Mouse (Mus musculus) intestine, embryonic 14.5 days (tissue): Measurements from ENCODE around the gene Xntrpc. TPM values are rescaled to one million over a fixed set of nuclear protein-coding genes. Genes with fewer than 3 reads are reported as not detected.
A peak's percentile ranks its signal among the peaks of the same experiment; 100 is the strongest.
"Not testable (repeated sequence)": the region's sequence is repeated elsewhere in the genome, so short reads cannot be mapped to it uniquely, and the experiment has no call there.

Experiments
- ATAC-seq: fragments of 200-750 bp; cut with Nextera tagmentation; replicated peaks from 2 replicates; pipeline ENCODE4 v1.8.0; 2017; ENCODE audit warnings: low read depth, moderate number of reproducible peaks, moderate TSS enrichment, moderate library complexity; ENCODE audit not compliant: low FRiP score, low TSS enrichment
- DNase-seq: peaks from one replicate; pipeline ENCODE4 v3.0.0-alpha.2; 2018; ENCODE audit warnings: low spot score
- H3K27ac ChIP-seq: fragments of 300-500 bp; sonication (generic); 2 replicates; pipeline ENCODE4 v1.5.1; 2014; ENCODE audit warnings: low read depth, mild to moderate bottlenecking, control low read depth
- H3K27me3 ChIP-seq: fragments of 300-500 bp; sonication (generic); replicated peaks from 2 replicates; pipeline ENCODE4 v1.6.1; 2014; ENCODE audit warnings: low read length, control low read depth; ENCODE audit not compliant: control insufficient read depth, insufficient read depth
- H3K36me3 ChIP-seq: fragments of 300-500 bp; sonication (generic); 2 replicates; pipeline ENCODE4 v1.6.1; 2014; ENCODE audit warnings: low read length, control low read depth; ENCODE audit not compliant: control insufficient read depth, insufficient read depth
- H3K4me1 ChIP-seq: fragments of 300-500 bp; sonication (generic); replicated peaks from 2 replicates; pipeline ENCODE4 v1.6.1; 2014; ENCODE audit warnings: low read length, control low read depth, mixed read lengths; ENCODE audit not compliant: control insufficient read depth, insufficient read depth
- H3K4me2 ChIP-seq: fragments of 300-500 bp; sonication (generic); 2 replicates; pipeline ENCODE4 v1.6.1; 2014; ENCODE audit warnings: low read length
- H3K4me3 ChIP-seq: fragments of 300-500 bp; sonication (generic); 2 replicates; pipeline ENCODE4 v1.5.1; 2014; ENCODE audit warnings: low read depth, low read length, control low read depth, mixed read lengths
- H3K9ac ChIP-seq: fragments of 300-500 bp; sonication (generic); 2 replicates; pipeline ENCODE4 v1.6.1; 2014; ENCODE audit warnings: mild to moderate bottlenecking, low read length
- H3K9me3 ChIP-seq: fragments of 300-500 bp; sonication (generic); 2 replicates; pipeline ENCODE4 v1.6.1; 2016; ENCODE audit warnings: low read length, control low read depth; ENCODE audit not compliant: control insufficient read depth
- WGBS: fragments of 180-500 bp; shearing (Covaris S2); extraction: QIAGEN DNeasy Blood & Tissue Kit; methylation state at CpG from one replicate; pipeline ENCODE4 v1.1.7; 2014; 5-methylcytosine and 5-hydroxymethylcytosine counted together
- polyA plus RNA-seq: library from polyadenylated mRNA; unstranded; fragments of >200 nt; fragmentation: Nextera tagmentation; extraction: Ambion mirVana; gene quantifications from 2 replicates; pipeline ENCODE4 v1.2.1, GENCODE M21; 2014

Gene Xntrpc
- polyA plus RNA-seq, 1 experiment from 2014 or later = 1.1 TPM

GRCm38 (mm10) chr7:102025187-102026119 is 40.1 kb upstream of the Xntrpc start:
- H3K9me3 ChIP-seq = no peaks in the 10 kb centered on the region
- WGBS = 81% methylated on average over 2 of the region's 2 CpGs
- no peak overlapping the region for H3K27ac ChIP-seq
- no peaks in the 10 kb centered on the region for H3K4me1 ChIP-seq
- H3K36me3 ChIP-seq = peaks cover 72% of the 10 kb centered on the region
- ATAC-seq (no peak), DNase-seq (no peak)
- H3K4me3 ChIP-seq = no peak overlapping the region
- no peak overlapping the region for H3K4me2 ChIP-seq
- no peak overlapping the region for H3K9ac ChIP-seq
- no peaks in the 10 kb centered on the region for H3K27me3 ChIP-seq

DNA sequence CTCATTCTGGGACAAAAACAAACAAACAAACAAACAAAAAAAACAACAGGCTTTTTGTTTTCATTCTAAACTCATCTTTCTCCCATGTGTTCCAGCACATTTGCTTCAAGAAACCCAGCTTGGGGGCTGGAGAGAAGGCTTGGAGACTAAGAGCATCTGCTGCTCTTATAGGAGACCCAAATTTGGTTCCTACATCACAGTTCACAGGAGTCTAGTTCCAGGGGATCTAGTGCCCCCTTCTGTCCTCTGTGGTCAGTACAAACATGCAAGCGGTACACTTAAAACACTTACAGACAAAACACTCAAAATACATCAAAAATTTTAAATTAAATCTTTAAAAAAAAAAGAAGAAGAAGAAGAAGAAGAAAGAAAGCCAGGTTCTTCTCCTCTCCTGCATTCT is 30.6 kb upstream of the Xntrpc start:
- Histone ChIP-seq H3K27me3 (no peaks in the 10 kb centered on the region), H3K4me3 (no peak overlapping the region), H3K27ac (no peak overlapping the region), H3K4me1 (no peaks in the 10 kb centered on the region), H3K36me3 (peaks cover 87% of the 10 kb centered on the region), H3K9ac (no peak overlapping the region), H3K4me2 (no peak overlapping the region), H3K9me3 (no peaks in the 10 kb centered on the region)
- DNase-seq (no peak), ATAC-seq (no peak)
- 97% methylated on average over 1 of the region's 1 CpGs for WGBS

DNA sequence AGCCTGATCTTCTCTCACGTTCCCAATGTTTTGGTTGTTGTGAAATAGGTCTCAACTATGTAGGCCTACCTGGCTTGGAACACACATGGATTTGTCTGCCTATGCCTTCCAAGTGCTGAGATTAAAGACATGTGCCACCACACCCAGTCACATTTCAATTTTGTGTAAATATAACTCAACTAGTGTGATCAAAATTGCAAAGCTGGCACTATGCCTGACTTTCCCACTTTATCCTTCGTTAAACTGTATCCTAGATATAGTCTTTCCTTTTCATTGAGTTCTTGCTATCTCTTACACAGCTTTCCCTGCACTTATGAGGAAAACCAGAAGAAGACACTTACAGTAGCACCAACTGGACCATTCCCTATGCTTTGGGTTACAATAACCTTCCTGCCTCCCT is 30.0 kb upstream of the Xntrpc start:
- Histone ChIP-seq H3K4me1 (no peaks in the 10 kb centered on the region), H3K36me3 (peaks cover 87% of the 10 kb centered on the region), H3K27ac (no peak overlapping the region), H3K27me3 (no peaks in the 10 kb centered on the region), H3K4me3 (no peak overlapping the region), H3K4me2 (no peak overlapping the region), H3K9ac (no peak overlapping the region), H3K9me3 (no peaks in the 10 kb centered on the region)
- no peak for ATAC-seq
- DNase-seq = no peak
- WGBS = 94% methylated on average over 2 of the region's 2 CpGs

- no peak overlapping the region for H3K4me2 ChIP-seq
- DNase-seq (no peak), ATAC-seq (no peak)
- H3K4me1 ChIP-seq = no peaks in the 10 kb centered on the region
- no peaks in the 10 kb centered on the region for H3K9me3 ChIP-seq
- no peaks in the 10 kb centered on the region for H3K27me3 ChIP-seq
- 93% methylated on average over 3 of the region's 3 CpGs for WGBS
- H3K4me3 ChIP-seq = no peak overlapping the region
- H3K36me3 ChIP-seq = peaks cover 97% of the 10 kb centered on the region
- no peak overlapping the region for H3K27ac ChIP-seq
- H3K9ac ChIP-seq = no peak overlapping the region
Measured at GRCm38 (mm10) chr7:102037318-102037717, 28.2 kb upstream of the Xntrpc start.

DNA sequence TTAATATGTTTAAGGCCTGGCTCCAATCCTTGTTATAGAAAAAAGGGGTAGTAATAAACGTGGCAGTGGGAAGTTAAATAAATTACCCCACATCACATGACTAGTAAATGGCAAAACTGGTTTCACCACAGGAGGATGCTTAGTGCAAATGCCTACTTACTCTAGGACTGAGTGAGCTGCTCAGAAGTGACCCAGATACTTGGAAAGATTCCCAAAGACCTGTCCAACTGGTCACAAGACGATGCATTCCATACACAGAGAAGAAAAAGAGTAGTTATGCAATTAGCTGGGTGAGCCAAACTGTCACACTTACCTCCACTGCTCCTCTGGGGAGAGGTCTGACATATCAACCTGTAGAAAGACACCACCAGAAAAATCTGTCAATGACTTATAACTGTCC is 23.2 kb upstream of the Xntrpc start:
- 72% methylated on average over 2 of the region's 2 CpGs for WGBS
- no peaks in the 10 kb centered on the region for H3K4me1 ChIP-seq
- DNase-seq (no peak), ATAC-seq (no peak)
- no peak overlapping the region for H3K4me3 ChIP-seq
- H3K36me3 ChIP-seq = peaks cover 49% of the 10 kb centered on the region
- no peak overlapping the region for H3K4me2 ChIP-seq
- no peaks in the 10 kb centered on the region for H3K27me3 ChIP-seq
- no peak overlapping the region for H3K9ac ChIP-seq
- no peaks in the 10 kb centered on the region for H3K9me3 ChIP-seq
- H3K27ac ChIP-seq = no peak overlapping the region

GRCm38 (mm10) chr7:102048524-102048923 is 17.0 kb upstream of the Xntrpc start:
- not testable (repeated sequence) for H3K4me1 ChIP-seq, H3K27ac ChIP-seq, H3K9me3 ChIP-seq, H3K9ac ChIP-seq, H3K4me2 ChIP-seq, DNase-seq, H3K4me3 ChIP-seq, H3K27me3 ChIP-seq, ATAC-seq
- H3K36me3 ChIP-seq = peaks cover 16% of the 10 kb centered on the region; the same call in 1 of the 2 replicates

DNA sequence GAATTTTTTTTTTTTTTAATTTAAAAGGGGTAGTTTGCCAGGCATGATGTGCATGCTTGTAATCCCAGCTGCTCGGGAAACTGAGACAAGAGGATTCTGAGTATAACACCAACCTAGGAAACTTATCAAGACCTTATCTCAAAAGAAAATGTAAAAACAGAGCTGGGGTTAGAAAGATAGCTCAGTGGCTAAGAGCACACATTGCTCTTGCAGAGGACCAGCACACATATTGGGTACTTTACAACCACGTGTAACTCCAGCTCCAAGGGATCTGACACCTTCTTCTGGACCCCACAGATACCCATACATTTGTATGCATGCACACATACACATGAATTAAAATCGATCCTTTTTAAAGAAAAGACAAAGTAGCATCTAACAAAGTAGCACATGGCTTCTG is 4.2 kb upstream of the Xntrpc start:
- H3K9ac ChIP-seq = no peak overlapping the region
- H3K4me1 ChIP-seq = peaks cover 17% of the 10 kb centered on the region
- H3K27ac ChIP-seq = no peak overlapping the region
- DNase-seq (no peak), ATAC-seq (no peak)
- H3K9me3 ChIP-seq = no peaks in the 10 kb centered on the region
- H3K4me3 ChIP-seq = no peak overlapping the region
- 83% methylated on average over 3 of the region's 3 CpGs for WGBS
- H3K4me2 ChIP-seq = no peak overlapping the region
- H3K27me3 ChIP-seq = no peaks in the 10 kb centered on the region
- H3K36me3 ChIP-seq = peaks cover 33% of the 10 kb centered on the region

DNA sequence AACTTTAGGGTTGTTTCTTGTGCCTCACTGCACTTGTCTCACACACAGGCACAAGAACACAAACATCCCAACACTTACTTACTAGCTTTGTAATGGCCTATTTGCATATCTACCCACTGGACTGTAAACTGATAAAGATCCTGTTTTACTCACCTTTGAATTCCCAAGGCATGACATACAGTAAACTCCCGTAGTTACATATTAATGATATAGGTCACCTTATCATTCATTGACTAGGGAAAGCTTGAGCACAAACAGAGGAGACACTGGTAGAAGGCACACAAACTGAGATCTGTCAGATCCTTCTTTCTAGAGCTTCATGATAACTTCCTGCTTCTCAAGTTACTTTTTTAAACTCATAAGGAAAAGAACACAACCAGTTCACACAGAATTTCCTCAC is 3.3 kb upstream of the Xntrpc start:
- no peak overlapping the region; the same call in 1 of the 2 replicates for H3K27ac ChIP-seq
- peaks cover 21% of the 10 kb centered on the region for H3K4me1 ChIP-seq
- no peak overlapping the region for H3K4me3 ChIP-seq
- 82% methylated on average over 1 of the region's 1 CpGs for WGBS
- no peaks in the 10 kb centered on the region for H3K27me3 ChIP-seq
- ATAC-seq = no peak
- H3K4me2 ChIP-seq = peak overlapping the region; percentile 25
- H3K9ac ChIP-seq = no peak overlapping the region
- no peaks in the 10 kb centered on the region for H3K9me3 ChIP-seq
- DNase-seq = no peak
- H3K36me3 ChIP-seq = peaks cover 25% of the 10 kb centered on the region

- no peak overlapping the region for H3K27ac ChIP-seq
- peaks cover 21% of the 10 kb centered on the region for H3K4me1 ChIP-seq
- DNase-seq (no peak), ATAC-seq (no peak)
- WGBS = 76% methylated on average over 9 of the region's 9 CpGs
- H3K36me3 ChIP-seq = peaks cover 18% of the 10 kb centered on the region
- no peaks in the 10 kb centered on the region for H3K27me3 ChIP-seq
- H3K4me2 ChIP-seq = peak overlapping the region; percentile 90
- peak overlapping the region; percentile 73 for H3K4me3 ChIP-seq
- no peak overlapping the region for H3K9ac ChIP-seq
- H3K9me3 ChIP-seq = no peaks in the 10 kb centered on the region
Measured at GRCm38 (mm10) chr7:102063891-102064290, 1.6 kb upstream of the Xntrpc start.
